Mouse (Mus musculus): ENCODE results near the gene Lcmt1. TPM values are rescaled to one million over a fixed set of nuclear protein-coding genes. Genes with fewer than 3 reads are reported as not detected.

Lcmt1 gene
- total RNA-seq, 4 experiments from 2014 or later = 78.5 to 85.2 (median 82.0) TPM

DNA sequence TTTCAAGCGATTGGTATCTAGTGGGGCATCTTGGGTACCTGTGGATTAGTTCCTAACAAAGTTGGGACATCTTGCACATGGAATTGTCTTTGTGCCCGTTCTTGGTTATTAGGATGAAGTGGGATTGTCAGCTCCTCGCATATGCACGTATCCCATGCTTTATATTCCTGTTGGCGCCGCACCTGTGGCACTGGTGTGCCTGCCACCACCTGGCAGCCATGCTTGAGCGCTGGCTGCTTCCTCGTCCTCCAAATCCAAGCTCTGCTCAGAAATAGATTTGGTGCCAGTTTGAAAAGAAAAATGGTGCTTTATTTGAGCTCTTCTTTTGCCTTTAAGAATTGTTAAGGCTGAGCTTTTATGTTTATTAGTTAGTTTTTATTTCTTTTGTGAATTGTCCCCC, 28.3 kb downstream of the Lcmt1 start:
- DNase-seq (ENCODE audit: low spot score in 2 of 2) = no peak

DNA sequence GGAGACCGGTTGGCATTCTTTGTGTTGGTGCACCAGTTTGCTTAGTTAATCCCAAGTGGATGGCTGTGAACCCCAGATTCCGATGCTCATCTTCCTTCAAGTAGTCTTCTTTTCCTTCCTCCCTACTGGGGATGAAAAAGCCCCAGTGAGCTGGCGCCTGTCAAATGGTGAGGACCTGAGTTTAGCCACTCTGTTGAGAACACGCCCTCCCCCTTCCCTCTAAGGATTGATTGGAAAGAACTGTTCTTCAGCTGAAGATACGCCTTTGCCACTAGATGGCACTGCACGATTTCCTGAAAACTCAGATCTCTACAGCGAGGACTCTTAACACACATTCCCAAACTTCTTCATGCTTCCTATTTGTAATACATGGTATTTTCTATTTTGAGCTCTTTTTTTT, 29.2 kb downstream of the Lcmt1 start:
- no peak for DNase-seq (ENCODE audit: low spot score in 2 of 2)

DNA sequence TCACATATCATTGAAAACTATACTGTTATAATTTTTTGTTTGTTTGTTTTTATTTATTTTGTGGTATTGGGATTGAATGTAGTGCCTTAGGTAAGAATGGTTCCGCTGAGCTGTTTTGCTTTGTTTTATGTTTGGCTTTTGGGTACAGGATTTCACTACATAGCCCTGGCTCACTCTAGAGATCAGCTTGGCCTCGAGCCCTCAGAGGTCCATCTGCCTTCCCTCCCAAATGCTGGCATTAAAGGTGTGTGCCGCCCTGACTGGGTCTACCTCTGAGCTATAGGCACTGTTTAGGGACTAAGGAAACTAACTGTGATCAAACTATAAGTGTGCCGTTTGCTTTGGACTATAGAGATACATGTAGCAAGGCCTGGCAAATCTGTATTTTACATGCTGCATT, 29.7 kb downstream of the Lcmt1 start:
- DNase-seq (ENCODE audit: low spot score in 2 of 2) = no peak

DNA sequence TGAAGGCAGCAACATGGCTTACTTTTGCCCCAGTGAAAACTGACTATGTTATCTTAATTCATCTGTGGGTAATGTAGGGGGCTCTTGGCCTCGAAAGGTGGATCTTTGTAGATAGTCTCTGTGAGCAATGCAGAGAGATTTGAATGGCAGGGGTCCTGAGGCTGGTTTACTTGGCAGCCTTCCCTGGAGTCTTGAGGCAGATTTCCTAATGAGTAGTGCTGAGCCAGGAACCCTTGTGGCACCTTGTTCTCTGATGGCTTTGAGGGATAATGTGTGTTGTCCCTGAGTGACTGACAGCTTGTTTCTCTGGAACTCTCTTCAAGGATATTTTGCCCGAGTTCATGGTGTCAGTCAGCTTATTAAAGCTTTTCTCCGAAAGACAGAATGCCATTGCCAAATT, 31.5 kb downstream of the Lcmt1 start:
- no peak for DNase-seq (ENCODE audit: low spot score in 2 of 2)

DNA sequence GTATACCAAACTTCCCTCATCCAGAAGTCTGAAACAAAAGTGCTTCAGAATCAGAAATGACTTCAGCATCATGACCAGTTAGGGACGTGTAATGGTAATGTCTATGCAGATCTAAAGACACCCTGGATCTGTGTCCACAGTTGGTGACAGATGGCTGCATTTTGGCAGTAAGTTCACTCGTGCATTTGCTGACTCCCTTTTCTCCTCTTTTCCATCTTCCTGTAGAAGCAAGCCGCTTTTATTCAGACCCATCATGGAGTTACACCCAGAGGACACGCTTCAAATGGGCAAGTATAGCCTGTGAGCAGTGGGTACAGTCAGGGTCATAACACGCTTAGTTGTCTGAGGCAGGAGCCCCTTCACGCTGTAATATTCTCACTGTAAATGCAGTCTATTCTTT, 34.6 kb downstream of the Lcmt1 start:
- DNase-seq (ENCODE audit: low spot score in 2 of 2) = no peak

DNA sequence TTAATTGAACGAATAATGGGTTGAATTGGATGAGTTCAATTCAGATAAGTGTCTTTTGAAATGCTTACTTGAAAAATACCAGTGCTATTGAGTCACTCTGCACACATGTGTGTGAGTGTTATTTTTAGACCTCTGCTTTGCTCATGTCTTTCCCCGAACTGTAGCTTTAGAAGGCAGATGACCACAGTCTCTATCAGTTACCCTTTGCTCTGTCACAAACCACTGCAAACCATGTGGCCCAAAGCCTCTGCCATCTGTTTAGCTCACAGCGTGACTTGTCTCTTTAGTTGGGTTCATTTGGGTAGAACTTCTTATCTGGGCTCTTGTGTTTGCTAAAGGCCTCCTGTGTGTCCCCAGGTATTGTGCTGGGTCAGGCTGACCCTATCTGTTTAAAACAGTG, 36.0 kb downstream of the Lcmt1 start:
- DNase-seq (ENCODE audit: low spot score in 2 of 2) = no peak

DNA sequence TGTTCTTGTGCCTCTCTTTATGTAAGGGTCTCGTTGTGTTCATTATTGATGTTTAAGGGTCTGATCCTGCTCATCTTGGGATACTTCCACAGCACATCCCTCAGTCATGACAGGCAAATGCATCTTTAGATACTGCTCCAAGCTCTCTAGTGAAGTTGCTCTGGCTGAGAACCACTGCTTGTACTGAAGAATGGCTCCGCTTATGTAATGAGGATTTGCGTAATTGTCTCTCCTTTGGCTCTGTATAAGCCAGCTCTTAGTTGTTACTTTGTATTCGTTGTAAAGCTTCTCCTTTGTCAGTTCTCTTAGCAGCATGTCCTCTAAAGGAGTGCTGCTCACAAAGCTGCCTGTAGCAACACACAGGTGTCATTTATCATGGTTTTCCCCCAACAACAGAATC, 37.4 kb downstream of the Lcmt1 start:
- no peak for DNase-seq (ENCODE audit: low spot score in 2 of 2)

DNA sequence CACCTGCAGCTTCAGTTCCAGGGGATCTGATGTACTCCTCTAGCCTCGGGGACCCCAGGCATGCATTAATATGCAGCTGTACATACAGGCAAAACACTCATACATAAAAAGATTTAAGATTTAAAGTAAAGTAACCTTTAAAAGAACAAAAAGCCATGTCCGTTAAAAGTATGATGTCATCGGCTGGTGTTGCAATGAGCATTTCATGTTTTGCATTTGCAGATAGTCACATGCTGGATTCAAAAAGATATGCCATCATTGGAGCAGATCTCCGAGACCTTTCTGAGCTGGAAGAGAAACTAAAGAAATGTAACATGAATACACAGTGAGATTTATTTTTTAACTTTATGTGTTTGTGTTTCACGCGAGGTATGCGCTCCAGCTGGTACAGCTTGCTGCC, 40.9 kb downstream of the Lcmt1 start:
- no peak for DNase-seq (ENCODE audit: low spot score in 2 of 2)

DNA sequence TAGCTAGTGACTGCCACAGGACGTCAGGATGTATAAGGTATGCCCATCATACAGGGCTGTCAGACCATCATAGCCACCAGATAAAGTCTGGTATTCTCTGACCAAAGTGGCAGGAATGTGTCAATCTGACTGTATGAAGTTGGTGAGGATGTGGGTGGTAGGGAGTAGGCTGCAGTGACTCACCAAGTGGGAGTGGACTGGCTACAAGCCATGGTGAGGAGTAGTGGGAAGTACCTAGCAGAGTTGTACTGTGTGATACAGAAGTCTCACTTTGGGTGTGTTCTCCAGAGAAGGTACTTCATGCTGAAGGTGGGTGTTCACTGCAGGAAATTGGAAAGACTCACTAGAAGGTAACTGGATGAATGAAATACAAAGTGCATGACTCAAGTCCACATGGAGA, 41.5 kb downstream of the Lcmt1 start:
- peak; percentile 26 to 76 for DNase-seq (ENCODE audit: low spot score in 2 of 2)

DNA sequence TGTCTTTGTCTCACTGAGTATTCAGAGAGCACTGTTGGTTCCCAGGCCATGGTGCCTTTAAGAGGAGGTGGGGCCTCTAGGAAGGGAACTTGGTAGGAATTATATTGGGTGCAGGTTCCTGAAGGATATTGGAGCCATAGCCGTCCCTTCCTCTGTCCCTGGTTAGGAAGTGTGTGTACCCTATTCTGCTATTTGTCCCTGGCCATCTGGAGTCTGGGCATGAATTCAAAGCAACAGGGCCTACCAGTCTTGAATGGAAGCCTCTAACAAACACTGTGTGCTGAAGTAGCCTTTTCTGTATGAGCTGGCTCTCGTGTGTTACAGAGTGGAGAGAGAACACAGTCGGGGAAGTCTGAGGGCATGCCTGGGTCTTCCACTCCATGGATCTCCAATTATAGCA, 42.6 kb downstream of the Lcmt1 start:
- DNase-seq (ENCODE audit: low spot score in 2 of 2) = no peak

DNA sequence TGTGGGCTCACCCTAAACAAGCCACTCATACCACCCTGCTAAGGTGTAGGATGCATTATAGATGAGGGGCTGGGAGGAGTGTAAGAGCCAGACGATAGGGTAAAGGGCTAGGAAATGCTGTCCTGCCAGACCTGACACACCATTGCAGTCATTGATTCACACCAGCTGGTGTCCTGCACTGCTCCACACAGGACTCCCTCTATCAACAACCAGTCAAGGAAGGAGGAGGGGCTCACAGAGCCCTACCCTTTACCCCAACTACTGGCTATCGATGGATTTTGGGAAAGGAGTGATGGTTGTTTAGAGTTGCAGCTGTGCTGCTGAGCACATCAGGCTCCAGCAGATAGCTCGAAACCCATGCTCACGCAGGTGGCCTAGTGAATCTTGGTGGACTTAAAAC, 47.2 kb downstream of the Lcmt1 start:
- DNase-seq (ENCODE audit: low spot score in 2 of 2) = no peak

DNA sequence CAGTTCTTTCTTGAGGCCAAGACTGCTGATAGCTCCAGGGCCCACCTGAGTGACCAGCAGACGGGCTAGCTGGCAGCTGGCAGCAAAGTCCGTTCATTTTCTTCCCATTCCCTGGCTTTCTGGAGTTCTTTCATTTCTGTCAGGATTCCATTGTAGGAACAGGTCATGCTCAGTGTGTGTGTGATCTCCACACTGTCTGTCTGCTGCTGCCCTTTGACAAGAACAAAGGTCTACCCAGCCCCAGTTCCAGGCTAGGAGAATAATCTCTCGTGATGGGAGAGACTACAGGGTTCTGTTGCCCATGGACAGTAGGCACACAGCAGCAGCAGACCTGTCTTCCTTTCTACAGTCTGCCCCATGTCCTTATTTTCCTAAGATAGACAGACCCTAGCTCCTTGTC, 48.1 kb downstream of the Lcmt1 start:
- no peak for DNase-seq (ENCODE audit: low spot score in 2 of 2)

DNA sequence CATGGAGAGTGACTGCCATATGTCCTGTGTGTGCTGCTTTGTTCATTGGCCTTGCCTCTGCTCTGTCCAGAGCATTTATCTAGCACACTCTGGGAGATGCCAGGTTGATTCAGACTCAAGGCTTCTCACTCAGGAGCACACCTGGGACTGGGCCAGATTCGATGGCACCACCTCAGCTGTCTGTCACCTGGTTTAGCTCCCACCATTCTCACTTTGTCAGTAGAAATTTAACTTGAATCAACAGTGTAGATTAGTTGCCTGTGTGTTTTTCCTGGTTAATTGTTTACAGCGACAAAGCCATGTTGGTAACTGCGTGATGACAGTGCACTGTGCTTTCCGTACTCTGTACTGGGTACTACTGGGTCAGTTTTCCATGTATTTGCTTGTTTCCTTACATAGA, 50.4 kb downstream of the Lcmt1 start:
- DNase-seq (ENCODE audit: low spot score in 2 of 2) = no peak

DNA sequence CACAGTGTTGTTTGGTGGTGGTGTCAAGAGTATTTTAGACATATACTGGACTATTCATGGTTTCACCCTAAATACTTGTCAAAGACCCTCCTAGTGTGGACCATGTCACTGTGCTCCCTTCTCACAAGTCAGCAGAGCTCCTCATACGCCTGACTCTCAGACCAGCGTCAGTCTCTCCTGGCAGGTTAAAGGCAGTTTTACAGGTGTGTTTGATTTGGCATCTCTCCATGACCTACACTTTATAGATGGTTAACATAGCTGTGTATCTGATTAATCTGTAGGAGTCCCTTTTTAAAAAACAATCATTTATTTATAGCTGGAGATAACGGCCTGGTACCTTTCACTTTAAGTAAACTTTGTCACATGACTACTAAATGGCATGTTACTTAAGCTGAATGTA, 52.4 kb downstream of the Lcmt1 start:
- no peak for DNase-seq (ENCODE audit: low spot score in 2 of 2)

DNA sequence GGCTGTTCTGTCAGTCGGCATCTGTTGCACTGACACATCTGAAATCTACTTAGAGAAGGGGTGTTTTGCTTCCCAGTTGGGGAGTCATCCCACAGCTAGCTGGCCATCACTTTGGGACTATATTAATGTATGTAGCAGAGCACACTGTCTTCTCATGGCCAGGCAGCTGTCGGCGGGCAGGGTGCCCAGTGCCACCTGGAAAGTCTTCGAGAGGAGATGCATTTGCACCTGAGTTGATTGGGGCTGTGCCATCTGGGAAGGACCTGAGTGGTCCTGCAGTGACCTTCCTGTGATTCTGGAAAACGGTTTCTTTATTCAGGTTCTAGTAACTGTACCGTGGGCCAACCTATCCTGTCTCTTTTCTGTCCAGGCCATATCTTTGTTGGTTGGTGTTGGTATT, 54.7 kb downstream of the Lcmt1 start:
- no peak for DNase-seq (ENCODE audit: low spot score in 2 of 2)

DNA sequence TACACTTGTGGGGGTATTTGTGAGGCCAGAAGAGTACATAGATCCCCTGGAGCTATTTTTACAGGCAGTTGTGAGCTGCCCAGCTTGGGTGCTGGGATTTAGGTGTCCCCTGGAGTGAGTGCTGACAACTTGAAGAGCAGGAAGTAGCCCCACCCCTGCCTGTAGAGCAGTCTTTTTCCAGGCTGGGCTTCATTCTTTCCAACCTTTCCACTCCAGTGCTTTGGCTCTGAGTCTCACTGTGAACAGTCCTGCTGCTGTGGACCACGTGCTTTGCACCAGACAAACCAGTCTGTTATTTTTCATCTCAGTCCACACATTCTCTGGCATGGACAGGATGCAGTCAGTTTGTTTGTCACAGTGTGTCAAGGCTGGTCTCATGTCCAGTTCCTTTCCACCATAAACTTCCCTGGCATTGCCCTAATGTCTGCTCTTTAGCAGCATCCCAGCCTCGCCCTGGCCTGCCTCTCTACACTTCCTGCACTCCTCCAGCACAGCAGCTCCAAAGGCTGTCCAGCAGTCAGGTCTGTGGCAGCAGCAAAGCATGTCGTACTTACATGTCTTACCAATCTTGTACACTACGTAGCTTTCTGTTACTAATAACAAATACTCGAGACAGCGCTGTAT, 55.7 kb downstream of the Lcmt1 start:
- DNase-seq (ENCODE audit: low spot score in 2 of 2) = no peak

DNA sequence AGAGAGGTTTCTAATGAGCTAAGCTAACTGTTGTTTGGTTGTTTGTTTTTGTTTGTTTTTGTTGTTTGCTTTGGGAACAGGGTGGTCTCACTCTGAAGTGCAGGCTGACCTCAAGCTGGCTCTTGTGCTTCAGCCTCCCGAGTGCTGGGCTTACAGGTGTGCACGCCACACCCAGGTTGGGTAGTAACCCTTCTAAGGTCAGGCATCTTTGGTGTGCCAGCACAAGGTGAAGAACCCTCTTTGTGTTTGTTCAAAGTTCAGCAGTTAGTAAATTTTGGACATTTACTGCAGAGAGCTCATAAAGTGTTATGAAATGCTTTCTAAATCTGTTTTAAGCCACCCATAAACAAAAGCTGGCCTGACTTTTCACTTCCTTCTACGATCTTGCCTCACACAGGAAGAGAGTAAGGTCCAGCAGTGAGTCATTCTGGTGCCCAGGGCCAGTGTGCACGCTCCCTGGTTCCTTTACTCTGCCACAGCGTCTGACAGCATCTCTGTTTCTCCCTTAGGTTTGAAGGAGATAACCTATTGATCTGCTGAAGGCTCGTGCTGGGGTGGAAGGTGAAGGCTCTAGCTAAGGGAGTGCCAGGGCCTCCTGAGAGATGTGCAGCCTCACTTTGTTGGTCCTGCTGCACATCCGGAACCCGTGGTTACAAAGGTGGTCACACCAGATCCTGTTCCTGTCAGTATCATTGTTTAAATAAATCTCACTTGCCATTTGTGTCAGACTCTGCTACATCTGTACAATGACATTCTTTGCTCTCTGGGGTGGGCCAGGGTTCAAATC, 60.2 kb downstream of the Lcmt1 start:
- no peak for DNase-seq (ENCODE audit: low spot score in 2 of 2)

DNA sequence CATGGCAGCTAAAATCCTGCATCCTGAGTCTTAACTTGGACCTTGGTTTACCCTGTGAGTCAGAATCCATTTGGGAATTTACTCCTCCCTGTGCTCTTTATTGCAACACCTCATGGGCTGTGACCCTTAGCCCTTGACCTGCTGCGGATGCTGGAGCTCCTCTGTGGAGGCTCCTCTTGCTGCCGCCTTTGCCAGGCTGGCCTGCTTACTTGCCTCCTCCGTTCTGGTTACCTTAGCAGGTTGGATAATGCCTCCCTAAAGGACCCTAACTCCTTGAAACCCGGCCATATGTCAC, 60.8 kb downstream of the Lcmt1 start:
- DNase-seq (ENCODE audit: low spot score in 2 of 2) = no peak

DNA sequence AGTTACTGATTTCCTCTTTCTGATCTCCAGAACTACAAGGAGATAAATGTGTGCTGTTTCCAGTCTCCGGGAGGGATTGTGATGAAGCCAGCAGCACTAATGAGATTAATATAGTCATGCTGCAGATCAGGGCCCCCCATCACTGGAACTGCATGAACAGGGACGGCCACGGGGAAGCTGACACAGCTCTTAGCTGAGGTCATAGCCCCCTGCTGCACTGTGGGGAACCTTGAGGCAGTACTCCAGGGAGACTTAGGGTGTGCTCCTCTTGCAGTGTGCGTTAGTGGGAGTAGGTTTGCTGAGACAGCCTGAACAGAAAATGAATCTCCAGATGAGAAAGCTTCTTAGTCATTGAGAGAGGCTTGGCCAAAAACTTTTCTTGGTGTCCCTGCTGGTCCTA, 61.6 kb downstream of the Lcmt1 start:
- DNase-seq (ENCODE audit: low spot score in 2 of 2) = no peak

DNA sequence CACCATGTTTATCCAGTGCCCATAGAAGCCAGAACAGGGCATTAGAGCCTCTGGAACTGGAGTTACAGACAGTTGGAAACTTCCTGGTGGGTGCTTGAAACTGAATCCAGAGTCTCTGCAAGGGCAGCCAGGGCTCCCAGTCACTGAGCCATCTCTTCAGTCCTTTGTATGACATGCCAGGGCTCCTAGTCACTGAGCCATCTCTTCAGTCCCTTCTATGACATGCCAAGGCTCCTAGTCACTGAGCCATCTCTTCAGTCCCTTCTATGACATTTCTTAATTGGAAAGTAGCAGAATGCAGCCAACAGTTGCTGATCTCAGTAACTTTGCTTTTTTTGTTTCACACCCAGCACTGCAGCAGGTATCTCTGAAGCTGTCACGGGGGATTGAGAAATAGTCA, 72.5 kb downstream of the Lcmt1 start:
- no peak for DNase-seq (ENCODE audit: low spot score in 2 of 2)

DNA sequence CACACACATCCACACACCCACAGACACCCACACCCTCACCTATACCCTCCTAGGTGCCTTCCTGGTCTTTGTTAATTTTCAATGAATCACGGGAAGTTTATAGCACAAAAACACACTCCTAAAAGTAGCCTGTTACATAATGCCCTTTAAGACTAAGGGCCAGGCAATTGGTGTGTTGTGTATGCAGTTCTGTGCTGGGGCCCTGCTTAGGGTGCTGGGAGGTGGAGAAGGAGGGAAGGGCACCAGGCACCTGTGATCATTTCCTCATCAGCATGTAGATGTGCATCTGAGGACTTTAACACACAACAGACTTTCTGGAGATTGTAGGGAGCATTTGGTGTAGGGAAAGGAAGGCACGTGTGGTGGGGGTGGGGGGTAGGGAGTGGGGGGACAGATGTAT, 79.2 kb downstream of the Lcmt1 start:
- DNase-seq (ENCODE audit: low spot score in 2 of 2) = no peak

DNA sequence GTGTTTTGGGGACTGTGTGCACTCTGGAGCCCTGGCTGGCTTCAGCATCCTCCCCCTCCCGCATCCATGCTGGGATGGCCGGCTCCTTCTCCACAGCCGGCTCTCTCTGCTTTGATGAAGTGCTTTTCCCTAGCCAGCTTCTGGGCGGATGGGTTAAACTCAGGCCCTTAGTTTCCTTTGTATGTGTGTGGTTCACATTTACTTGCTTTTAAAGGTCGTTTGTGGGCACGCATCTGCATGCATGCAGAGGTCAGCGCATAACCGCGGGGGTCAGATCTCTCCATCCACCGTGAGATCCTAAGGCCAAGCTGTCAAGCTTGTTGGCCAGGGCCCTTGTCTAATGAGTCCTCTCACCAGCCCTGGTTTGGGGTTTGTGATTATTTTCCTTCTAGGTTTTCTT, 80.1 kb downstream of the Lcmt1 start:
- DNase-seq (ENCODE audit: low spot score in 2 of 2) = no peak

DNA sequence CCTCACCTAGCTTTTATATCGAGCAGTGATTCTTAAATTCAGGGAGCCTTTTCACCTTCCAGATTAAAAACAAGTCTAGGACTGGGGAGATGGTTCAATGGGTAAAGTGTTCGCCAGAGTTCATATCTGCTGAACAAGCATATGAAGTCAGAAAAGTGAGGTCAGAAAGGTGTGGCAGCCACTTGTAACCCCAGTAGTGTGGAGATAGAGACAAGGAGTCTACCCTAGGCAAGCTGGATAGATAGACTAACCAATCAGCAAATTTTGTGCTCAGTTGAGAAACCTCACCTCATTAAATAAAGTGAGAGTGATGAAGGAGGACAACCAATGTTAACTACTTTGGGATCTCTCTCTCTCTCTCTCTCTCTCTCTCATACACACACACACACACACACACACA, 80.9 kb downstream of the Lcmt1 start:
- no peak for DNase-seq (ENCODE audit: low spot score in 2 of 2)

DNA sequence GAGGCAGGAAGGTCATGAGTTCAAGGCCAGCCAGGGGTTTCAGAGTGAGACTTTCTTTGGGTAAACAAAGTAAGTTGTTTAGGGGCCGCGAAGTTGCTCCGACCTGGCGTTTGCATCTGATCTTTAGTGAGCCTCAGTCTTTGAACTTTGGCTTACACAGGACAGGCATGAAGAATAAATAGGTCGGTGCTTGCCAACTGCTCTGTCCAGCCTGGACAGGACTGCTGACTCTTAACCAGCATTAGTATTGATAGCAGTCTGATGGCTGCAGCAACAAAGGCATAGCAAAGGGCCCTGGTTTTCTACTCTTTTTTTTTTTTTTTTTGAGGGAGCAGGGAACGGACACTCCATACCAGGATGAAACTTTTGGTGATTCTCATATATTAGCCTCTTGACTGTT, 83.0 kb downstream of the Lcmt1 start:
- DNase-seq (ENCODE audit: low spot score in 2 of 2) = no peak
